Mouse (Mus musculus): ENCODE data around the gene Olfr27.

The Olfr27 gene

GRCm38 (mm10) chr9:39127831-39128230, at the start of gene Olfr27:
Gene Olfr27 (plus strand): TSS chr9:39128131.
- in situ Hi-C loops (cut with MseI, MboI) = no loop called here

GRCm38 (mm10) chr9:39078787-39079186, 49.1 kb upstream of the Olfr27 start, which contains the start of gene Olfr938:
Gene Olfr938 (minus strand): TSS chr9:39078887.
- in situ Hi-C loops (cut with MseI, MboI) = no loop called here

- in situ Hi-C loops (cut with MseI, MboI) = no loop called here
Observed at GRCm38 (mm10) chr9:39127326-39127725, 605 bp upstream of the Olfr27 start.

DNA sequence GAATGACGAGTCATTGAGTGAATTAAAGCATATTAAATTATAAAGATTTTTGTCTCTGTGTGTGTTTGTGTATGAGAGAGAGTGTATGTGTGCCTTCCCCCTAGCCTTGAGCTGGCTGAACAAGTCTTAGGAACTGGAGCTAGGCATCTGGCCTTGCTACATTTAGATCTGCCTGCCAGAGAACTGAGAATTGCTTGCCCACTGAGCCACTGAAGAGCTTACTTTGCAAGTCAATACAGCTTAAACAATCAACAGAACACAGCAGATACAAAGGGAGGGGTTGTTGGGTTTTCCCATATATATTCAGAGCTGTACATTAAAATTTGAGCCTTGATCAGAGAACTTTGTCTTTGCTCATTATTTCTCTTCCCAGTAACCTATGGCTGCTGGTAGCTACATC, 24.5 kb downstream of the Olfr27 start:
- in situ Hi-C loops (cut with MseI, MboI) = no loop called here

DNA sequence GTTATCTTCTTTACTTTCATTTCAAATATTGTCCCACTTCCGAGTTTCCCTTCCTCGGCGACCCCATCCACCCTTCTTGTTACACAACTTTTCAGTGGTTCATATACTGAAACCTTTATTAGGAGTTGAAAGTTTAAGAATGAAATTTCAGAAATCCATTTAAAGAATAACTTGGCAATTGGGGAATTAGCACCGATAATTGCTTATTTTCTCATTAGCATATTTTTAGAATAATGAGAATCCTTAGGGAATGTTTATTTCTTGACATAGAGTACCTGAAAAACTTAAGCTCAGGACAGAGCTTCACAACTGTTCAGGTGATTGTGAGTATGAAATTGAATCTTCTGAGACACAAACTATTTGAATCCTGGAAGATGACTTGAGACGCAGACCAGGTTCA, 38.1 kb downstream of the Olfr27 start, which contains the start of gene Olfr943:
Olfr943 (plus strand) TSS at position 301 of the 400 bp plus-strand sequence.
- in situ Hi-C loops (cut with MseI, MboI) = no loop called here
